Mouse (Mus musculus) thymus, adult 18-20 months (tissue): ENCODE data around the gene Gm9913.
A peak's percentile ranks its signal among the peaks of the same experiment; 100 is the strongest.

Experiments
- DNase-seq, 2 experiments: peaks; one replicate each; pipeline ENCODE4 v3.0.0; 2022; ENCODE audit warnings: mixed read lengths in 2 of 2

Gm9913 gene

DNA sequence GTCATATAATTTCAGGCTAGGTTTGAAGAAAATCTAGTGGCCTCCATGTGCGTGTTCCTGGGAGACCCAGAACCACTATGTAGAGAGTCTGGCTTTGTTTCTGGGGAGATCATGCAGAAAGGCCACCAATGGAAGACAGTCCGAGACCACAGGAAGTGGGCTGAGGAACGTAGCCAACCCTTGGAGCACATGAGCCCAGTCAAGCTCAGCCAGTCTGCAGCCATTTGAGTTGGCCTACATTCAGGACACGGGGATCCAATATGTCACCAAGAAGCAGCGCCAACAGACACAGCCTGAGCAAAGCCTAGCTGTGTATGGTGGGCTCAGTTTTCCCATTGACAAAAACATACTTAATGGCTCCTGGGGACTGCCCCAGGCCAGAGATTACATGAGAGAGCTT lies 8.2 kb upstream of the Gm9913 start:
- DNase-seq, result no peak

DNA sequence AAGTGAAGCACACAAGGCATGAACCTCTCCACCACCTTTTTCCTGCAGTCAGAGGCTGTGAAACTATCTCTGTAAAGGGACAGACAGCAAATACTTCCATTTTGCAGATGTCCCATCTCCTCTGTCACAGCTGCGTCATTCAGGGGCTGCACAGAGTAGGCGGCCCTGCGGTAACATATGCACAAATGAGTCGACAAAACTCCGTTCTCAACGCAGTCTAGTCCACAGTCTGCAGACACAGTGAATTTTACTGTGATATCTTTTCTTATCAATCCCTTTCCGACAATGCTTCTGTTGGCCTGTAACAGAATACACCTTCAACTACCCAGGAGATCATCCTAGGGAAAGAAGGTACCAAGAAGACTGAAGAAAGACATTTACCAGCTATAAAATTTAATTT lies 6.7 kb upstream of the Gm9913 start:
- no peak for DNase-seq

DNA sequence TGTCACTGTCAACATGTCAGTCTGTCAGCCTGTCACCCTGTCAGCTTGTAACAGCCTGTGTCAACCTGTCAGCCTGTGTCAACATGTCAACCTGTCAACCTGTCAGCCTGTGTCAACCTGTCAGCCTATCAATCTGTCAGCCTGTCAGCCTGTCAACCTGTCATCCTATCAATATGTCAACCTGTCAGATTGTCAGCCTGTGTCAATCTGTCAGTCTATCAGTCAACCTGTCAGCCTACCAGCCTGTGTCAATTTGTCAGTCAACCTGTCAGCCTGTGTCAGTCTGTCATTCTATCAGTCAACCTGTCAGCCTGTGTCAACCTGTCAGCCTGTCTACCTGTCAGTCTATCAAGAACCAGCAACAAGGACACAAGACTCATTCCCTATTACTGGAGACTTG lies 3.4 kb upstream of the Gm9913 start:
- no peak for DNase-seq

DNA sequence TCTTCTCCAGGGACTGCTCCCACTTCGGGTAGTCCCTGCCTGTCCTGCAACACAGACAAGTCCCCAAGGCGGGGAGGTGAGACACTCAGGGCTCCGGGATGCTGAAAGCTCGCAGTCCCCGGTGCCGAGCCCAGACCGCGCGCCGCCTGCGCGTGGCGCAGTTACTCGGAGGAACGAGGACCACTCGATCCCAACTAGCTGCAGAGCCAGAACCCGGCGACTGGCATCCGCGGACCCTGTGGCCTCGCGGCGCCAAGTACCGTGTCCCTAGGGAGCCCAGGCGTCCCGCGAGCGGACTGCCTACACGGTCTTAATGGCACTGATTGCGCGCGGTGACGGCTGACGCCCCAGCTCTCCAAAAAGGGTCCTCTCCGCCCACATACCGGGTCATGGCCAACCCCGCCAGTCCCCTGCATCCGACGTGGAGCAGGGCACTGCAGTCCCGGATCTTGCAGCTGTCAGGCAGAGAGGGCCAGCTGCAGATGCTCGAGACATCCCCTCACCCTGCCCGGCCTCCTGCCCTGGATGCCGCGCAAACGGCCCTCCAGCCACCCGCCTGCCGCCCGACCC lies 942 bp downstream of the Gm9913 start:
- DNase-seq, result peak in 1 of 2 experiments; percentile 3

DNA sequence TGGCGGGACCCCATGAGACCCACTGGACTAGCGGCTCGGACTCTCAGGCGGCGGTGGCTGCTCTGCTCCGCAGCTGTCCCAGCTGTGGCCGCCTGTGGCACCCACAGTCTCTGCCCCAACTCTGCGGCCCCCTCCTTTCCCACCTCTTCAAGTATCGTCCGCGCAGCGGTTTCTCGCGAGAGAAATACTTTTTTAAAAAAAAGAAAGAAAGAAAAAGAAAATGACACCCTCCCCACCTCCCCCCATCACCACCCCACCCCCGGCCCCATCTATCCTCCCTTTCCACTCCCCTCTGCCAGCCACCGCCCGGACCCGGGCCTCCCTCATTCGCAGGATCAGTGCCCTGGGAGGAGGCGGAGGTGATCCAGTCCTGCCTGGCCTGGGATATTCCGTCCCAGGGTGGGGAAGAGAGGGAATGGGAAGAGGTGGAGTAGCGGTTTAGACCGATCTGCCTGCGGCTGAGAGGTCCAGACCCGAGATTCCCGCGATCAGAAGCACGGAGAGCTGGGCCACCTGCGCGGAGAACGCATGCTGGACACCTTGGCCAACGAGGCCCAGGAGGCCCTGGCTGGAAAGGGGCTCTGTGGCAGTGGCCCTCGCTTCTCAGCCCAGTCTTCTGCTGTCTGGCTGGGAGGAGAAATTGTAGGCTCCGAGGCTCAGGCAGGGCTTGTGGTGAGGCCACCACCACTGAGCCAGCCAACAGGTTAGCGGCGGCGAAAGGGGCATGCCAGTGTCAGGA lies 1.6 kb downstream of the Gm9913 start:
- DNase-seq, result peak in 1 of 2 experiments; percentile 5

DNA sequence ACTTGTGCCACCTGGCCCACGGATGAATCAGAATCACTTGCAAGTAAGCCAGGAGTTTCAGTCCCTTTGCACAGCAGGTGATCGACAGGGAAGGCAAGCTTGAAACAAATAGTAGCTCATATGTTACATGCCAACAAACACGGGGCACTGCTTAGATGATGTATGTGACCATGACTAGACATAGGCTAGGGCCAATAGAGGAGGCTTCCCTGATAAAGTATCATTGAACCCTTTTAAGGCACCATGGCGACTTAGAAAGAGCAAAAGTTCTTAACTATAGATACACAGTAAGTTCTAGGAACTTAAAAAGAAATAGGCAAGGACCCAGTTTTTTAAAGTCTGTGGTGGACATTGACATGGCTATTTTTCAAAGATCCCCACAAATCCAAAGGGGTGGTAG lies 3.0 kb downstream of the Gm9913 start, which contains the start of gene Fbn1:
TSS of gene Fbn1 (minus strand) at position 101 of the 400 bp plus-strand sequence.
- DNase-seq, result no peak

DNA sequence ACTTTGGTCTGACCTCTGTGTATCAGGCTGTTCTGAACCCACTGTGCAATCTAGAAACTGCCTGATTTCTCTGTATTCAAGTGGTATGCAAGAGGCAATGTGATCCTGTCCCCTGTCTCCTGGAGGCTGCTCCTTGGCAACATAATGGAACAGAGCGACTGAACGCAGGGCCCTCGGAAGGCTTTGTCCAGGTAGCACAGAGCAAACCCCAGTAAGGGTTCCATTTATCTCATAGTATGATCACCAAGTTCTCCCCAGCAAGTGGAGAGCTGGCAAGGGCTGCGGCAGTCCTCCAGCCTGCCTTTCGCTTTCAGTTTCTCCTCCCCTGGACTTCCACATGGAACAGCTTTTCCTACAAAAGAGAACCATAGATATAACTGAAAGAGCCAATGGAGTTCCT lies 3.5 kb downstream of the Gm9913 start:
- DNase-seq, result no peak

DNA sequence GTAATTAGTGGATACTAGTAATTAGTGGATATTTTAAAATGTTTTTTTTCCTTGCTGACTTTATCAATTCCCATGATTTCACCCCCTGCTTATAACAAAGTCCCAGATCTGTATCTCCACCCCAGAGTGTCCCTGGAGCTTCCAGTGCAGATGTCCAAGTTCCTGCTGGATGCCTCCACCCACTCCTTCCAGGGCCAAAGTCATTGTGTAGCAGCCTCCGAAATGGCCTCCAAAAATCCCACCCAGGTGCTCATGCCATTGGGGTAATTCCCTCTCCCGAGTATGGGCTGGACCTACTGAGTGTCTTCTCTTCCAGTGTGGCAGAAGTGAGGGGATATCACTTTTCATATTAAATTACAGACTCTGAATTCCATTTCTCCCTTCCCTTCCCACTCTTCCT lies 5.9 kb downstream of the Gm9913 start:
- DNase-seq, result no peak

DNA sequence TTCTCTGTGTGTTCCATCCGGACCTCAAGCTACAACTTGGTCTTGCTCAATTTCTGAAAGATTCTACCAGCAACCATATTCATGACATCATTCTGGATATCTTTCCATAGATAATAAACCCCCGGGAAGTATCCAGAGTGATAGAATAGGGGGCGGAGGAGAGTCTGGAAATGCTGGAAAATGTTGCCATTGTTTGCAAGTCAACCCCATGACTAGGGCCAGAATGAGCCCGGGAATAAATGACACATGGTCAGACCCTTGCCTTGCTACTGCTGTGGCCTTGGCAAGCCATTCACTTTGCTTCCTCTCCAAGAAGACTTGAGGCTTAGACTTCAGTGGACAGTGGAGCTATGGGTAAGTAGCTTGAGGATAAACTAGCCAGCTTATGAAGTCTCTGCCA lies 7.0 kb downstream of the Gm9913 start:
- no peak for DNase-seq

DNA sequence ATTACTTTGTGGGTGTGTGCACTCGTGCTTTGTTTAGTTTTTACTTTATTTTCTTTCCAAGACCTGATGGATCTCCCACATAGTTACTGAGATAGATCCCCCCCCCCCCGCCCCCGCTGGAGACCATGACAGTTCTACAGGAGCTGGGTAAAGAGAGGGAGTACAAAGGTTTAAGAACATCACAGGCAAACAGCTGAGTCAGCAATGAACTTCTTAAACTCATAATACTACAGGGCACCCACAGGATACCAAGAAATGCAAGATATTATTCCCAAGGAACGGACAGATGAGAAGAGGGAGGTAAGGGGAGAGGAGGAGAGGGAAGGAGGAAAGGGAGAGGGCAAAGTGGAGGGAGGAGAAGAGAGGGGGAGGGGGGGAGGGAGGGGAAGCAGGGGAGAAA lies 7.7 kb downstream of the Gm9913 start:
- DNase-seq, result no peak

DNA sequence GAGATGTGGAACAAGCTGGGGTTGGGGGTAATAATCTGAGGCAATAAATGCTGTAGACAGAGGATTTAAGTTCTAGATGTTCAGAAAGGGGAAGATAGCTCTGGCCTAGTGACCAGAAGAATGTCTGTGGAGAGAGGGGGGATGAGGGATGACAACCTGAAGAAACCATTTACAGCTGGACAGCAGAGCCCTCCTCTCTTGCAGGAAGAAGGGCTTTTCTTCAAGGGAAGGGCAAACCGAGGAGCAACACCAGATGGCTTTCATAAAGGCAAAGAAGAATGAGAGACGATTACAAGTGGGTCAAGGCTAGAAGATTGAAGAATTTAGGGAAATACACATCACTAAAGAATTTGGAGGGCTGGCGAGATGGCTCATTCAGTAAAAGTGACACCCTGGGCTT lies 9.5 kb downstream of the Gm9913 start:
- no peak for DNase-seq

DNA sequence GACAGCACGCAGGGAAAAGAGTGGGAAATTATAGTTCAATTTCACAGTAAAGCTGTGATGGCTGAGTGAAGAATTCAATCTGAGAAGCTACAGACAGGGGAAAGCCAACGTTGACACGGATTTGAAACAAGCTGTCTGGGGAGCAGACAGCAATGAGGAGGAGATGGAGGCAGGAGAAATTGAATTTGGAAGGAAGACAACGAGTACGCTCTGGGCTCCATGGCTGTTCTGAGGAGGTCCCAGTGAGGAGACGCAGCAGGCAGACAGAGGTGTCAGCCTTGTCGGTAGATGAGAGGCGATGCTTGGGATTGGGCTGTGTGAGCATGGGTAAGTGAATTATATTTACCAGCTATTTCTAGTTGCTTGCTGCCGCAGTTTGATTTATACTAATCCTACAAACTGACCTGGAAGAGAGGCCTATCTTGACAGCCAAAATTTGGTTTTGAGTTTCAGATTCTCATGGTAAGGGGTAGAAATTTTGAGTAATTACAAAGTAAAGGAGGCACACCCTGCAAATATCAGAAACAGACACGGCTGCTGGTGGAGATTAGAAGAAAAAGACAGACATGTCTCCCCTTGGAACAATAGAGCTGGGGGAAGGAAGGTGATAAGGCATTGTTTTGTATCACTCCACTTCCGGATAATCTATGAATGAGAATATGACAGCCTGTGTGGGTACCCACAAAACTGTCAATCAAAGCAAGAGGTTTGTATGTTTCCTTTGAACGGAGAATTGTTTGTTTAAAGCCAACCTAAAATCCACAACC lies 10.6 kb downstream of the Gm9913 start:
- DNase-seq, result no peak

DNA sequence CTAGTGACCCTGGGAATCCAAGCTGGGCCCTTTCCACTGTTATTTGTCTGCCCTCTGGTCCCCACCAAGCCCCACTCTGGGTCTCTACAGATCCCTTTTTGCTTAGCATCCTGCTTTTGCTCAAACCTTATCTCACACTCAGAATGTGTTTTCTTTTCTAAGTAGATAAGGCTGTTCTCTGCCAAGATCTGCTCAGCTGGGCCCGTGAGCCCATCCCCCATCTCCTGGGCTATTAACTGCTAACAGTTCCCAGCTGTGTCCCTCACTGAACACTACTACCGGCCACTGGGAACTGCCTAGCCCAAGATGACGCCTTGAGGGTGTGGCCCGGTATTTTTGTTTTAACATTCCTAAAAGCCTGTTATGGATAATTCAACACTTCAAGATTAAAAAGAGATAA lies 11.7 kb downstream of the Gm9913 start:
- no peak for DNase-seq

DNA sequence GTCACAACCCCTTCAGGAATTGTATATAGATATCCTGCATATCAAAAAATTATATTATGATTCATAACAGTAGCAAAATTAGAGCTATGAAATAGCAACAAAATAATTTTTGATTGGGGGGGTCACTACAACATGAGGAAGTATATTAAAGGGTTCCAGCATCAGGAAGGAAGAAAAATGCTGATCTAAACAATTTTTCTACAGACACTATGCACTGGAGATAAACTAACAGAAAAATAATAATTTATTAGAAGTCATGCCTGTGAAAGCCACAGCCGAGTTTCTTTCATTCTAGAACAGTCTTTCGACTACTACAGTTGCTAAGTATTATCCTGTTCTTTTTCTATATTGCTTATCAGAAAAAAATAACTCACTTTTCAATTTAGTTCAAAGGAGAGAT lies 20.6 kb downstream of the Gm9913 start:
- no peak for DNase-seq

DNA sequence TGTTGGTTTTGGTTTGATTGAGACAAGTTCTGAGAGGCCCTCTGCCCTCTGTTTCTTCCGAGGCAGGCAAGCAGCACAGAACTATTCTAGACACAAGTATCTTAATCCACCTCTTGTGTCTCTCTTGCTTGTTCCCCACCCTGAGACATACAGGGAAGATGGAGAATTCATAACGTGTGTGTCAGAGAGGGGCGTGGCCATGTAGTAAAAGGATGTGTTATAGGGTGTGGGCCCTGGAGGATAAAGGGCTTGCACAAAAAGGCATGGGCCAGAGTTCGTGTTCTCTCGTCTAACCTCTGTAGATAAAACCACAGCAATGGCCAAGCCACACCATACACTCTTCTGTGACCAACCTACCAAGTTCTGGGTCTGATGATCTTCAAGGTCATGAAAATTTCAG lies 21.7 kb downstream of the Gm9913 start:
- DNase-seq, result no peak

DNA sequence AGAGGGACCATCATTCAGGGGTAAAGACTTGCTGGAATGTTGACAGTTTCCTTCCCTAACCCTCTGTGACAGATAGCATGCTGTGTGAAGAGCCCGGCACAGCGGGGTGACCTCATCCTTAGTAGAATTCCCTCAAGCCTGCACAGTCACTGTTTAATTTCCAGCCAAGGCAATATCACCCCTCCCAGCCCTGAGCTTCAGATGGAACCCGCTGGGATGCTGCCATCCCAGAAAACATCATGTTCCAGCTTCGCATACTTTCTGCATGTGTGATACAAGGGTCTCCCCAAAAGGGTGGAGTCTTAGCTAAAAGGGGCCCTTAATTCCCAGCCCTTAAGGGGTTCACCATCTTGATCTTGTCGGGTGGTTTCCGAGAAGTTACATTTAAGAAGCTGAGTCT lies 25.8 kb downstream of the Gm9913 start:
- DNase-seq, result no peak

DNA sequence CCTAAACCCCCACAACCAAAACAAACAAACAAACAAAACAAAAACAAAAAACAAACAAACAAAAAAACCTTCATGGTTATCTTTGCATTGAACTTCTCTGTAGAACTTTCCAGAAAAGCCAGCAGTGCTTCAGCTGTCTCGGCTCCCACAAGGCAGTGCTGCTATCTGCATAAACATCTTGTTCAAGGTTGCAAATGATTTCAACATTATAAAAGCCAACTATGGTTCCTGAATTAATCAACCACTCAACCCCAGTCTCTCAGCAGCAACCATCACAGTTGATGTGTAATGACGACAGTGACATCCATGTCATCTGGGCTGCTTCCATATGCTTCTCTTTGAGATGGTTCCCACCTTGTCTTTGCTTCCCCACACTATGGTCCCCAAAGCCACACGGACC lies 34.8 kb downstream of the Gm9913 start:
- no peak for DNase-seq

DNA sequence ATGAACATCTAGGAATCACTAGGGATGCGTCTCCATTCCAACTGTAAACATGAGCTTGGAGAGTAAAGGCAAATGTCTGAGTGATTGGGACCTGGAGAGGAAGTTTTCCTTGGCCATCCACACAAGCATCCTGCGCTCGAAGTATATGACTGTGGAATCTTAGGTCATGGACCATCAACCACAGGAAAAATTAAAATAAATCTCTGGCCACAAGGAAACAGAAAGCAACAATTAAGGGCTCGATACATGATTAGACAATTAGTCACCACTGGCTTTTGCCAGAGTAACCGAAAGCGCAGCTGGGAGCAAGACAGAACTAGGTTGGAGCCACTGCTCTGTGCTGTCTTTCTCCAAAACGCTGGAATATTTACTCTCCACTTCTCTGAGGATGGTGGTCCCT lies 35.7 kb downstream of the Gm9913 start:
- no peak for DNase-seq

DNA sequence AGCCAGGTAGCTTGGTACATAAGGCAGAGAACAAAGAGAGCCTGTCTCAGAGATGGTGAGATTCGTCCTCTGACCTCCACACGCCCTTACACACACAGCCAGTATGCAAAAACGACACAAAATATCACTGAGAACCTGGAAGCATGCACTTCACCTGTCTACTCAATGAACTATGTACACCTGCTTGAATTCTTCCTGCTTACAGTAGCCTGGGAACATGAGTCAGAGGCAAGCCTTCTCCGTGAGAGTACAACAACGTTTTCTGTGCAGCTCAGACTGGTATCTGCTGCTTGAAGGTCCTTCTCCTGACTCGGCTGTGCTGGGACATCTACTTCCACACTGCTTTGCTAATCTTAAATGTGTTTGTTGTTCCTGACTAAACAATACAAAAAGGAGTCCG lies 36.6 kb downstream of the Gm9913 start:
- DNase-seq, result no peak

DNA sequence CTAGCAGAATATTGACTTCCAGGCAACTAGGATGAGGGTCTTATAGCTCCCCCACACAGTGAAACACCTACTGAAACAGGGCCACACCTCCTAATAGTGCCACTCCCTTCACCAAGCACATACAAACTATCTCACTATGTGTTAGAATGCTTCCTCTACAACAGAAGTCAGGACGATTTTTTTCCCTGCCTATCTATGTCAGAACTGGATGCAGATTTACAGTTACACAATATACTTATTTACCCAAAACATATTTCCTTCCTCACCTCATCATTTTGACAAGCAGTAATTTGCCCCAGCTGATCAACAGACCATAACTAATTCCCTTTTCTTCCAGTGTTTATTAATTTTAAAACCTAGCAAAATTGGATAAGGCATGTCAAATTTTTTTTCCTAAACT lies 38.8 kb downstream of the Gm9913 start:
- no peak for DNase-seq

DNA sequence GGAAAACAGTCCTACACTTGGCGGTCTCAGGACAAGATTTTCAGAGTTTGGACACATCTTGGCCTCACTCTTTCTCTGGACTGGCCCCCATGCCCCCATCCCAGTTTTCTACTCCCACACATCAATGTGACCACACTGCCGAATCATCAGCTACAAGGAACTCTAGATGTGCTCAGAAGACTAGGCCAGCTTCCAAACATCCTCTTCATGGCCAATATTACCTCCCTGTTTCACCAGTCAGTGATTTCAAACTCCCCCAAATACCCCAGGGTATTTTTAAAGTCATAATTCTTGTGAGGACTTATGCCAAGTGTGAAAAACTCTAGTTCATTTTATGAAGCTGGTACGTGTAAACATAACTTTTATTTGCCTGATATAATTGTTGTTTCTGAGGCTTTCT lies 40.1 kb downstream of the Gm9913 start:
- no peak for DNase-seq

DNA sequence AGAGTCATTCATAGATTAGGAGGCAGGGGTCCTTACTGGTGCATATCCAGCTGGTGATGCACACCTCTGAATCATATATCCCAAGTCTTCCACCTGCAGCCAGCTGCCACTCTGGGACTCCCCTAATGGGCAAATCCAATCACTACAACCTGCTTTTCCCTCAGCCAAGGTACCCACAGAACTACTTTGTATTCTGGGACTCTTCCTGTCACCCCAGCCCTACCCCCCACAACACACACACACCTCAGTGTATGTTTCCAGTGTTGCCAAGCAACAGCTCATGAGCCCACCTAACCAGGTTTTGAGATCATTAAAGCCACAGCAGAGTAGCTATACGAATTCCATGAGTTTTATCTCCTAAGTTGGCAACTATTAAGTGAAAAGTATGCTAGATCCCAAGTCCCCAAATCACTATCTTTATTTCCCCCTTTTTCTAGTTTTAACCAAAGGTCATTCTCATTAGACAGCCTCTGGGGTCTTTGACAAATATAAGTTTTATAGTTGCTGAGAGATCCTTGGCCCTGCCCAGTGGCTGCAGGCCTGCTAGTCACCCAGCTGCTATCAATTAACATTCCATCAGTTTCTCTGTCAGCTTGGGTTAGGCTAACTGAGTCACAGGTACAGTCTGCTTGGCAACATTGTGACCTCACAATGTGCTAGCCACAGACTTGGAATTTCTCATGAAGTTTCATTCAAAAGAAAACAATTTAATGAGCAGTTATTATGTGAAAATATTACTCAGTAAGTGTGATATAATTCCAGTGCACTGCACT lies 44.1 kb downstream of the Gm9913 start:
- no peak for DNase-seq

DNA sequence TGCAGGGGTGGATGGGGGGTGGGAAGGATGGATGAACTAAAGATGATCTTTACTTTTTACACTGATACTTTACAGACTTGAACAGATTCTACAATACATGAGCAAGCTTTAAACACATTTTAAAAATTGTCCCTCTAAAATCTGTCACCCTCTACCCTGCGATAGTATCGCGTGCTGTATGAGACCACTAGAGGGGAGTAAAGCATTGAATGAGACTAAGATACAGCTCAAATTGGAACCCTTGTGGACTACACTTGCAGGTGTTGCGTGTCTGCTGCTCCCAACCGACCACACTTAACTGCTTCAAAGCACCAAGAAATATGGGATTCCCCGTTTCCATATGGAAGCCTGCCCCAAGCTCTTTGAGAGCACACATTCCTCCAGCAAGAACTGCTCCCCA lies 50.9 kb downstream of the Gm9913 start:
- DNase-seq, result no peak
